Mouse (Mus musculus): ENCODE results near the gene Arhgap10. TPM values are rescaled to one million over a fixed set of nuclear protein-coding genes. Genes with fewer than 3 reads are reported as not detected.

Arhgap10 gene
- total RNA-seq (2022), result 10 to 100 TPM in 3 of 4 experiments, 1 to 10 TPM in 1; 9.6 to 10.8 (median 10.2) TPM

DNA sequence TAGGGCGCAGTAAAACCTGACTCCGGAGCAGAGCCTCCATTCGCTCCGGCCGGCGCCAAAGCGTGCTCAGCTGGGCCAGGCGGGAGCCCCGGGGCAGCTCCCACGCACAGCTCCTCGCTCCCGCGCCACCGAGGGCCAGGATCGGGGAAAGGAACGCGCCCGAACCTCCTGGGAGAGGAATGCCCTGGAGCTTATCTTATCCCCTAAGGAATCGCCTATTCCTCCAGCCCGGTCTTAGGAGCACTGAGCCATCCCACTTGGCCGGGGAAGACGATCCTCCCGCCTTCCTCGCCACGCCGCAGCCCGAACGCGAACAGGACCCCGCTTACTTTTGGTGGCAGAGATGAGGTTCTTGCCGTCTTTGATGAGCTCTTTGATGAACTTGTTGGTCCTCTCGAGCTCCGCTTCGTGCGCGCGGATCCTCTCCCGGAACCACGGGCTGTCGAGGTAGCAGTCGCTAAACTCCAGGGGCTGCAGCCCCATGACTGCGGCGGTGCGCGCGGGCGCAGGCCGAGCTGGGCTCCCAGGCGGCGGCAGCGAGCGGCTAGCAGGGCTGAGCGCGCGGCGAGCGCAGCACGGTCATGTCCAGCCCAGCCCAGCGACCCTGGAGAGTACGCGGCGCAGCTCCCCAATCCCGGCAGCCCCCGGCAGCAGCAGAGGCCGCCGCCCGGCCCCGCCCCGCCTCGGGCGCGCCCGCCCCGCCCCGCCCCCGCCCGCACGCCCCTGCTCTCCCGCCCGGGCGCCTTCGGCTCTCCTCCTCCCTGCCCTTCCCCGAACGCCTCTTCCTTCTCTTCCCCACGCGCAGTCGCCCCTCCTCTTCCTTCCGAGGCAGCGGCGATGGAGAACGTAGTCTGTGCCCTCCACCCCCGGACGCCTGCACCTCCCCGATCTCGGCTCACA lies at the start of gene Arhgap10:
TSS of gene Arhgap10 (minus strand) at position 653 of the 900 bp plus-strand sequence.
- DNase-seq (ENCODE audit: low spot score in 2 of 2), result peak in 1 of 2 experiments; percentile 32

DNA sequence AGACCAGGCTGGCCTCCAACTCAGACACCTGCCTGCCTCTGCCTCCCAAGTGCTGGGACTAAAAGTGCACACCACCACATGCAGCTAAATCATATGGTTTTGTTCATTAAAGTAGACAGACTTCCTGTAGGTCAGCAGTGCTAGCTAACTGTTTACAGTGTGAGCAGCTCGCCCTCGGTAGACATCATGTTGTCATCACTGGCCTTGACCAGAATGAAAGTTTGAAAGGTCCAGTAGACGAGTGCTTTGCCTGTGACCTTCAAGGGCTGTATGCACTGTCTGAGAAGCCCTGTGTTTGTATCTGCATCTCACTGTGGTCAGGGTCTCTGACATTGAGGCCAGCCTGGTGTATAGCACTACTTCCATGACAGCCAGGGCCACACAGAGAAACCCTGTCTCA lies 43.7 kb upstream of the Arhgap10 start:
- no peak for DNase-seq (ENCODE audit: low spot score in 2 of 2)

DNA sequence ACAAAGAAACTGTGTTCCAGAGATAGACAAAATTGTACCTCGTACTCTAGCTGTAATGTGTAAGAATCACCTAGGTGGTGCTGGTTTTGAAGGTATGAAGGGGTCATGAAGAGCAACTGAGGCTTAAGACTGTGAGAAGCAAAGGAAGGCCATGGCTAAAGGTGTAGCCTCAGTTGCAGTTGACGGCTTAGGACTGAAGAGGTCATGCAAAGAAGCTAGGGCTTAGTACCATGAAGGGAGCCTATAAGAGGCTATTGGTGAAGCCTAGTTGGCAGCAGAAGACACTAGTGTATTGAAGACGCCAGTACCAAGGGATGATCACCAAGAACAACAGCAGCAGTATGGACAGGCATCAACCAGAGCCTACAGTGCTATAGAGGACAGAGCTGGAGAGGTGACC lies 34.7 kb upstream of the Arhgap10 start:
- no peak for DNase-seq (ENCODE audit: low spot score in 2 of 2)

DNA sequence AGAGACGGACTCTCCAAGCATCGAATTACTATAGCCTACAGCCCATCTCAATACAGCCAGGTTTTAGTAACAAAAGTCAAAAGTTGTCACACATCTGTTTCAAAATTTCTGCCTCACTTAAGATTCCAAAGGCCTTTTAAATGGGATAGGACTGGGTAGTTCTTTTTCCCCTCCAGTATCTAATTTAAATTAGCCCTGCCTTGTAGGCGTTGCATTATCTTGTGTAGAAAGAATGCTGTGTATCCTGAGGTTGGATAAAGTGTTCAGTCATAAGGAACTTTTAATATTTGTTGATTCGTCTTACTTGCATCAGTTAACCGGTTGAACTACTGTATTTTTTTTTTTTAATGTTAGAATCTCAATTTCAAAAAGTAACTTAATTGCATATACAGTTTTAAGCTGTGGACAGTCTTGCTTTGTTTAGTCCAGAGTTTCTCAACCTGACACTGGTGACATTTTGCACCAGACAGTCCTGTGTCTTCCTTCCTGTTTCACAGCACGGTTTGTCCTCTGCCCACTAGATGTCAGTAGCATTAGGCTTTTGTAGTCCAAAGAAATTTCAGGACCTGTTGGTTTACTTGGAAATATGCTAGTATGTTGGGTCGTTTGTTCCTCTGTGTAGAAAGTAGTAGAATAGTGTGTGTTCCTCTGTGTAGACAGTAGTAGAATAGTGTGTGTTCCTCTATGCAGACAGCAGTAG lies 32.3 kb upstream of the Arhgap10 start:
- no peak for DNase-seq (ENCODE audit: low spot score in 2 of 2)

DNA sequence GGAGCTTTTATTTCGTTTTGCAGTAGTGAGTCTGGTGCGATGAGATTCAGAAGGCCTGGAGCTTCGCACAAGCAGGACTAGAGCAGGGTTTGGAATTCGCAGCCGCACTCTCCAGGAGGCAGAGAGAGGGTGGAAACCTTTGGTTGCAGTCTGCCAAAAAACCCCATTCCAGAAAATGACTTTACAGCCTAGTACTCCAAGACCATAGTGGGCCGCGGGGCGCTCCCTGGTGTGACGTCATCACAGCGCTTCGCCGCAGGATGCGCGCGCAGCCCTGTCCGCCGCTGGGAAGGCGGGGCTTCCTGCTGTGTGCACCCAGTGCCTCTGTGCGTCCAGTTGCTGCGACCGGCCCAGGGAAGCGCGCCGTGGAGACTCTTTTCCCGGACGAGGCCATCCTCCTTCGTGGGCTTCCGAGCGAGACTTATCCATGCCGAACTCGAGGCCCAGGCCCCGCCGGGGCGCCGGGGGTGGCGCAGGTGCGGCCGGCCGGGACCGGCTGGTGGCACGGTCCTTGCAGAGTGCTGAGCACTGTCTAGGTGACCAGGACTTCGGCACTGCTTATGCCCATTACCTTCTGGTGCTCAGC lies 31.5 kb upstream of the Arhgap10 start, which contains the start of gene Prmt9:
TSS of gene Prmt9 (plus strand) at position 277 of the 586 bp plus-strand sequence.
- peak; percentile 86 to 94 for DNase-seq (ENCODE audit: low spot score in 2 of 2)

DNA sequence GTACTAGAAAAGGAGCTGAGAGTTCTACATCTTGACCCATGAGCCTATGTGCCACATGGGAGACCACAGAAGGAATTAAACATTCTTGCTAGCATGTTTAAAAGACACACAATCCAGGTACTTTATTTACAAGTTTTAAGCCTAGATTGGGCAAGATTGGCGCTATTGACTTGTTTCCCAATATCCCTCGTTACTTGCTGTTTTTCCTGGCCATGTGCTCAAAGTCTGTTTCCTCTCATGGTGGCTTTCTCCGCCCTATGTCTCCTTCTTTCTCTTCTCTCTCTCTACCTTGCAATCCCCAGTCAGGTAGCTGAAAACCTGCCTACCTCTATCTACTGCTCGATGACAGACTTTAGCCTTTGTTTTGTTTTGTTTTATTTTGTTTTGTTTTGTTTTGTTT lies 27.9 kb upstream of the Arhgap10 start:
- no peak for DNase-seq (ENCODE audit: low spot score in 2 of 2)

DNA sequence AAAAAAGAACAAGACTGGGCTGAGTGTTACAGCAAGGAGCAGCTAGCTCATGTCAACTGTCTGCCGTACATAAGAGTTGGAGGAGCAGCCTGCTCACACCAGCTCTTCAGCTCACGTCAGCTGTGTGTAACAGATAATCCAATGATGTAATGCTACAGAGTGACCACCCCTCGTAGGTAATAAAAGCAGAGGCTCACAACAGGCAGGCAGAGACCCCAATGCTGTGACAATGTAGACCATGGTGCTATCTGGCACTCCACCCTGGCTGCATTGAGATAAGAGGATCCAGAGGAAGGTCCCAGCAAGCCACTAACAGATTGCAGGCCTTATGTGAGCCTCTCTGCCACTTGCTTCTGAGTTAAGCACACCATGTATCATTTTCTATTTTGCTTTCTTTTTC lies 26.7 kb upstream of the Arhgap10 start:
- no peak for DNase-seq (ENCODE audit: low spot score in 2 of 2)

DNA sequence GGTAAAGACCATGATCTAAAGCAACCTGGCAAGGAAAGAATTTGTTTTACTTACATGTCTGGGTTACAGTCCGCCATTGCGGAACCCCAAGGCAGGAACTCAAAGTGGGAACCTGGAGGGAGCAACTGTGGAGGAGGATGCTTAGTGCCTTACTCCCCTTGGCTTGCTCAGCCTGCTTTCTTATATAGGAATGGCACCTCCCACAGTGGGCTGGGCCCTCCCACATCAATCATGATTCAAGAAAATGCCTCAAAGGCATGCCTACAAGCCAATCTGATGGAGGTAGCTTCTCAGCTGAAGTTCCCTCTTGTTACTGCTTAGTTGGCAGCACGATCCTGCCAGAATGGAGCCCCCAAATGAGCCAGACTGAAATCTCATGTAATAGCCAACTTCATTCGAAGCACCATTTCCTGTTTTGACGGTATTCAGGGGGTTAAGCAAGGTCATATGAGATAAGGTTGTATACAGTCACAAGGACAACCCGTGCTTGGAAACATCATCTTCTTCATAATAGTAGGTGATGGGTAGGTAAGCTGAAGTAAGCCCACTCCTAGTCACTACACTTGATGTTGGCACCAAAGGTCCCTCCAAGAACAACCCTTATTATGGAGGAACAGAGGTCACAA lies 25.5 kb upstream of the Arhgap10 start:
- no peak for DNase-seq (ENCODE audit: low spot score in 2 of 2)

DNA sequence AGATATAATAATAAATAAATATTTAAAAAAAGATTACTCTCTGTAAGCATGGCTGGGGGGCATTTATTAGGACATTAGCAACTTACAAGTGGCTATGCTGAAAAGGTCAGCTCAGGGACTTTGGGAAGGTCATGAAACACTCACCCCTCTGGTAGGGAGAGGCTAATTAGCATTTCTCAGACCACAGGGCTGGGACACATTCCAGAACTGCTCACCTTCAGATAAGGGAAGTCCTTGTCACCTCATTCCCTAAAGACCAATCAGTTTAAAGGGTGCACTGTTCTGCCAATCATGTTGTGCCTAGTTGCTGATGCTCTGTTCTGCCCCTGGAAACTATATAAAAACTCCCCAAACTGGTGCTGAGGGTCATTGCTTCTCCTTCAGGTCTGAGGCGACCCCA lies 20.5 kb upstream of the Arhgap10 start:
- no peak for DNase-seq (ENCODE audit: low spot score in 2 of 2)

DNA sequence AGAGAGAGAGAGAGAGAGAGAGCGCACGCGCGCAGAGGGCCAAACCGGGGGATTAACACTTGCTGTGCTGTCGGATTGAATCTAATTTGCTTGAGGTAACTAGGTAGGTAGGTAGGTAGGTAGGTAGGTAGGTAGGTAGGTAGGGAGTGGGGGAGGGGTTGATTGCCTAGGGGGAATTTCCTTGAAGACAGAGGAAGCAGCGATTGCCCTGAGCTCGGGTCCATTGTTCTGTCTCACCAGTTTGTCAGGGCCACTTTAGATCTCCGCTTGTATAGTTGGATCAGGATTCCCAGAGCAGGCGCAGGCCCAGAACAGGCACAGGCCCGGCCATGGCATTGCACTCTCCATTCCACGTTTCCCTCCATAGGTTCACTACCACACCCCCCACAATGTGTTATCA lies 19.1 kb upstream of the Arhgap10 start:
- DNase-seq (ENCODE audit: low spot score in 2 of 2), result no peak

DNA sequence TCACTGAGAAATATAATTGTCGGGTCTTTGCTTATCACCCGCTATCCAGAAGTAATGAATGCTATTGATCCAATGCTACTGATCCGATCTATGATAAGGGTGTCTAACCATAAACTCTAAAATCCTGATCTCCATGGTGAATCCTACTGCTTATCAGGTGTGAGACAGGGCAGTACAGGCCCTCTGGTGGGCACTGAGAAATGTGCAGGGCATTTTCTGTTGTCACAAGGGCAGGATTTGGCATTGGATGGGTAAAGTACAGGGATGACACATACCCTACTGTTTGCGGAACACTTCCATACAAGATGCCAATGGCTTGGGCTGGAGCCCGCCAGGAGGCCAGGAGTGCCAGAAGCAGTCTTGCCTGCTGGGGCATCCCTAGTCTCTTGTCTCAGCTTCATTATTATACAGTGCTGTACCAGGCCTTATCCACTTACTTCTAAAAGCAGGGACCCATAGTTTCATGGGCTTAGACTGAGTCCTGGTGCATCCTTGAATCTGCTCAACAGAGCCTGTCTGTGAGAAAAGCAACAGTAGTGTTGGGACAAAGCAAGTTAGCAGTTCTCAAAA lies 17.4 kb upstream of the Arhgap10 start:
- peak in 1 of 2 experiments; percentile 46 for DNase-seq (ENCODE audit: low spot score in 2 of 2)

DNA sequence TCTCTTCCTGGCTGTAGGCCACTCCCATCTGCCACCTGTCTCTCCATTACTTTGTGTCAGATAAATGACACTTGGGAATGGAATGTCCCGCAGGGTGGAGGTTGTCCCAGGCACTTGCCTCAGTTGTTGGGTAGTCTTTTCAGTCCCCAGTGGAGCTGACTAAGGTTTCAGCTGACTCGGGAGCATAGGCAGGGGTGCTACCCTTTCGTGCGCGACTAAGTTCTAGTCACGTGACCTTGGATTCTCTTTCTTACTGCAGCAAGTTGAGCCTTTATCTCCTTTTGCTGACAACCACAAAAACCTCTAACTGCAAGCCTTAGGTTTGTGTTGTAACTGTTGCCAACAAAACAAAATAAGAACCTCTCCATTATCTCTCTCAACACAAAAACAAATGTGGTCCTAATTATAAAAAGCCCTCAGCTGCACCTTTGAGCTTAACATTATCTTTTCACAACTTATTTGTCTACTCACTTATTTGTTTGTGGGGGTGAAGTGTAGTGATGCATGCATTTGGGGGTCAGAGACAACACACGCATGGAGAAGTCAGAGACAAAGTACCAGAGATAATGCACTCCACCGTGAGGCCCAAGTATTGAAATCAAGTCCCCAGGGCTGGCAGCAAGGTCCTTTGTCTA lies 16.7 kb upstream of the Arhgap10 start:
- DNase-seq (ENCODE audit: low spot score in 2 of 2), result no peak

DNA sequence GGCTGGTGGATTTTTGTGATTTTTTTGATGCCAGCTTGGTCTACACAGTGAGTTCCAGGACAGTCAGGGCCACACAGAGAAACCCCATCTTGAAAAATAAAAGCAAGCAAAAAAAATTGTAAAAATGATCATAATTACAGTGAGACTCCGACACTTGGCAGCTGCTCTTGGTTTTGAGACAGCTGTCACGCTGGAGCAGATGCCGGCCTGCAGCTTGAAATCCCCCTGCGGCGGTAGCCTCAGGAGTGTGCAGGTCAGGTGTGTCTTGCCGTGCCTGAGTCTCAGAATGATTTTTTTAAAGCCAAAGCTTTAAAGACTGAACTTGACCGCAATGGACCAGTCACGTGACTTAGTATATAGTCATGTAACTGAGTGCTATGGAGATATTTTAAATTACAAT lies 8.4 kb upstream of the Arhgap10 start:
- DNase-seq (ENCODE audit: low spot score in 2 of 2), result no peak

DNA sequence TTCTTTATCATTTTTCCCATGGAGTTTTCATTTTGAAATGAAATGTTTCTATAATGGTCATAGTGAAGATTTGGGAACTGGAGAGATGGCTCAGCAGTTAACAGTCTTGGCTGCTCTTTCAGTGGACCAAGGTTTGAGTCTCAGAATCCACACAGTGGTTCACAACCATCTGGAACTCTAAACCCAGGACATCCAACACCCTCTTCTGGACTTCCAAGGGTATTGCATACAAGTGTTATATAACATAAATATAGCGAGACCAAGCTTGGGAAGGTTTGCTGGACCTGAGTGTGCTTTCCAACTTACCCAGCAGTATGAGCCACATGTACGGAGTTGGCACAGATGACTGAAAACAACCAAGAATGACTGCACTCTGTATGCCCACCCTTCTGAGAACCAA lies 7.2 kb upstream of the Arhgap10 start:
- no peak for DNase-seq (ENCODE audit: low spot score in 2 of 2)

DNA sequence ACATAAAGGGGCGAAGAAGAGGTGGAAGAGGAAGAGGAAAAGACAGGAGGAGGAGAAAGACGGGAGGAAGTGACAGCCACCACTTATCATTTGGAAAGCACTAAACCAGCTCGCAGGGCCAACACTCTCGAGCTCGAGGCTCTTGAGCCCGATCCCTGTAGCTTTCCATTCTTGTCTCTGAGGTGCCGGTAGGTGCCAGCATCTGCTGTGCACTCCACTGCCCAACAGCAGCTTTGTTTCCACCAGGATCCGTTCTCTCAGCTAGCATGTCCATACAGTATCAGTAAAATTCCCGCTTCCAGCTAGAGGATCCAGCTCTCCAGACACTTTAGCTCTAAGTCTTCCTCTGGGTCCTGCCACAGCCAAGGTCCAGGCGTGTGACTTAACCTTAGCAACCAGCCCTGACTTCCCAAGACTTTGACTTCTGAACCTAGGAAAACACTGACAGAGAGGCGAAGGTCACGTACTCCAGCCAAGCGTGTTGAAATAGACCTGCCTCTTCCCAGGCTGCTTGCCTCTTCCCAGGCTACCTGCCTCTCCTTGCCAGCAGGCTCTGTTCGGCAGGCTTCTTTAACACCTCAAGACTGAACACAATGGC lies 6.4 kb upstream of the Arhgap10 start:
- no peak for DNase-seq (ENCODE audit: low spot score in 2 of 2)

DNA sequence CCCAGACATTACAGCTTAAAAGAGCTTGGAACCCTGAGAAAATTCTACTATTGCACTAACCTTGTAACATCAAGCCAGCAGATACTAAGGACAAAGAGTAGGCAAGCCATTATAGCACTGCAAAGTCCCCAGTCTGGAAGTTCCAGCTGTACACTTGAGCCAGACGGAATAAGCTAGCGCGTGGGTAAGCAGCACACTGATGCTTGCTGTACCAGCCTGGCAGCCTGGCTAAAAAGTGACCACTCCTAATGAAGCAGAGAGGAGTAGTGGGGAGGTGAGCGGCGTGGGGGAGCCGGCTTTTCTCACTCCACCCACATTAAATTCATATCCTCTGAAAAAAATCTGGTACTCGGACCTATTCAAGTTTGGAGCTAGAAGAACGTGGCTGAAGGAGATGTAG lies 5.2 kb upstream of the Arhgap10 start:
- no peak for DNase-seq (ENCODE audit: low spot score in 2 of 2)

DNA sequence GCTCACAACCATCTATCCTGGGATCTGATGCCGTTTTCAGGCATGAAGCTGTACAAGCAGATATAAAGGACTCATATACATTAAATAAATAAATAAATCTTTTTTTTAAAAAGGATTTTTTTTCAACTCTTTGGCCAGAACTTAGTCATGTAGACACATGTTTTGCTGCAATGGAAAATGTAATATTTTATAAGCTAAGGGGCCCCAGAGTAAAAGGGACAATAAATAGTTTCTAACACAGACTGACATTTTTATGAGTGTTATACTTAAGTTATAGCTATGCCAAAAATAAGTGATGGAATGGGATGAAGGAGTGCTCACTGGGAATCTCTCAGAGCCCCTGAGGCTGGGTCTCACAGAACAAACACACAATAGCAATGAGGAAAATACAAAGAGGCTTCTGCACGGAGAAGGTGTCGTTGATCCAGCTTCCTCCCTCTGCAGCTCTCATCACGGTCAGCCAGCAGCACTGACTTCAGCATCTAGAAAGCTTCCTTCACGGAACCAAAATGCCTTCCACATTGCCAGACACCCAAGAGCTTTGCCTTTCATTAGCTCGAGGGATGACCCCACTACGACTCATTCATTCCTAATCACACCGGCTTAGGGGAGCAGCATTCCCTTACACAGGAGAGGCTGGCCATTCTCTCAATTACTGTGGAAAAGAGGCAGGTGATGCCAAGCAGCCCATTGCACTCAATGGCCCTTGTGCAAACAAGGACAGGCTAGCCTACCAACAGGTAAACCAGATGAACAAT lies 3.5 kb upstream of the Arhgap10 start:
- no peak for DNase-seq (ENCODE audit: low spot score in 2 of 2)

DNA sequence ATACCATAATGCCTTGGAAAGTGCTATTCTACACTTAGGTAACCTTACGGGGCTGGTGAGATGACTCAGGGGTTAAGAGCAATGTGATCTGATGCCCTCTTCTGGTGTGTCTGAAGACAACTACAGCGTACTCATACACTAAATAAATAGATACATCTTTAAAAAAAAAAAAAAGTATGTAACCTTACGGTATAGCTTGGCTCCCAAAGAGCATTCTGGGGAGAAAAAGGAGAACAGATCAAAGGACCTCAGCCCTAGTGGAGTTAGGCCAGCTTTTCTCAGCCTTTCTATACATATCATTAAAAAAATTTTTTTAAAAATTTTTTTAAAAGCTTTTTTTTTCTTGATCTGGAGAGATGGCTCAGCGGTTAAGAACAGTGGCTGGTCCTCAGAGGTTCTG lies 2.8 kb upstream of the Arhgap10 start:
- DNase-seq (ENCODE audit: low spot score in 2 of 2), result no peak

DNA sequence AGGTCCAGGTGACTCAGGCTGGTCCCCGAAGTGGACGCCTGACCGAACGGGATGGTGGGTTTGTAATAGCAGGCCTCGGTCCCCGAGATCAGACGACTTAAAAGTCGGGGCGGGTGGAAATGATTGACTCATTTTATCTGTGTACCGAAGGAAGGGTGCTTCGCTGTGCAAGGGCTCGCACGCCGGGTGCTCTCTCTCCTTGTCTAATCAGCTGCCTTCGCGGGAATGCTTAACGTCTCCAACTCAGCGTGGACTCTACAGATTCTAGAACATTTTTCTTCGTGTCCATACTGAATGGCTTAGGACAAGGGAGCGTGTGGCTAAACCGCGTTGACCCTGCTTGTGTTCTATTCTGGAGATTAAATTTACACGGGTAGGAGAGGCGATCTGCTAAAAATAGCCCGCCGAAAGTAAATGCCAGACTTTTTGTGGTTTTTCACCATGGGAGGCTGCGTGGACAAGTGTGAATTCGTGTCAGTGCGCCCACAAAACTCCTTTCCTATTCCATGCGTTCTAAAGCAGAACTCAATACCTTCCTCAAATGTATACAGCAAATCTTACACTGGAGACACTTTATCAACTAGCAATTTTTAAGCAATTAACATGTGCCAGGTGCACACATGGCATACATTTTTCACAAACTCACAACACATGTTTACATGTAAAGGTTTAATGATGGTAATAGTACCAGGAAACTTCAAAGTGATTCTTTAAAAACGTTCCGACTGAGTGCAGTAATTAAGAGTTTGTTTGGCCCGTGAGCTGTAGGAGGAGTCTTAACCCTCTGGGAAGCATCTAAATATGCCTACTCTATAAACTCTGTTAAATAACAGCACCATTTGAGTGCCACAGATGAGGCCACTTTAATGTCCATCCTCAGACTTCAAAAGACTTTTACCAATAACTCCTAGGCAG lies 705 bp upstream of the Arhgap10 start:
- no peak for DNase-seq (ENCODE audit: low spot score in 2 of 2)

Measured in layer of hippocampus, adult 8-10 months (tissue).